Mouse (Mus musculus) stomach, embryonic 14.5 days (tissue): ENCODE results near the gene Barhl1. TPM values are rescaled to one million over a fixed set of nuclear protein-coding genes. Genes with fewer than 3 reads are reported as not detected.

Experiments used
- ATAC-seq: fragments of 200-750 bp; cut with Nextera tagmentation; 2 replicates; pipeline ENCODE4 v1.8.0; 2017; ENCODE audit warnings: low read depth, moderate TSS enrichment; ENCODE audit not compliant: insufficient number of reproducible peaks, insufficient read depth, low FRiP score
- H3K27ac ChIP-seq: fragments of 300-500 bp; sonication (generic); 2 replicates; pipeline ENCODE4 v1.5.1; 2014; ENCODE audit warnings: mild to moderate bottlenecking, low read length, moderate library complexity, mixed read lengths
- H3K27me3 ChIP-seq: fragments of 300-500 bp; sonication (generic); 2 replicates; pipeline ENCODE4 v1.6.1; 2014; ENCODE audit warnings: low read length, control low read depth, mixed read lengths; ENCODE audit not compliant: control insufficient read depth, insufficient read depth
- H3K36me3 ChIP-seq: fragments of 300-500 bp; sonication (generic); 2 replicates; pipeline ENCODE4 v1.6.1; 2014; ENCODE audit warnings: mild to moderate bottlenecking, control low read depth, low read length, moderate library complexity, mixed read lengths; ENCODE audit not compliant: control insufficient read depth, insufficient read depth
- H3K4me1 ChIP-seq: fragments of 300-500 bp; sonication (generic); 2 replicates; pipeline ENCODE4 v1.6.1; 2014; ENCODE audit warnings: low read length, control low read depth, mixed read lengths; ENCODE audit not compliant: control insufficient read depth, insufficient read depth
- H3K4me2 ChIP-seq: fragments of 300-500 bp; sonication (generic); replicated peaks from 2 replicates; pipeline ENCODE4 v1.6.1; 2014; ENCODE audit warnings: low read depth, low read length, control low read depth
- H3K4me3 ChIP-seq: fragments of 300-500 bp; sonication (generic); 2 replicates; pipeline ENCODE4 v1.5.1; 2014; ENCODE audit warnings: low read depth, low read length, control low read depth
- H3K9ac ChIP-seq: fragments of 300-500 bp; sonication (generic); replicated peaks from 2 replicates; pipeline ENCODE4 v1.6.1; 2014; ENCODE audit warnings: low read depth, mild to moderate bottlenecking, control low read depth, low read length, moderate library complexity, mixed read lengths
- H3K9me3 ChIP-seq: fragments of 300-500 bp; sonication (generic); 2 replicates; pipeline ENCODE4 v1.6.1; 2016; ENCODE audit warnings: low read depth, low read length, control low read depth; ENCODE audit not compliant: control insufficient read depth
- WGBS: fragments of 180-500 bp; shearing (Covaris S2); extraction: QIAGEN DNeasy Blood & Tissue Kit; methylation state at CpG from one replicate; pipeline ENCODE4 v1.1.7; 2014; 5-methylcytosine and 5-hydroxymethylcytosine counted together
- polyA plus RNA-seq: library from polyadenylated mRNA; unstranded; fragments of >200 nt; fragmentation: Nextera tagmentation; extraction: Ambion mirVana; gene quantifications from 2 replicates; pipeline ENCODE4 v1.2.1, GENCODE M21; 2014

Barhl1 gene
- 0.12 TPM in 1 of 2 replicates, not detected in the other for polyA plus RNA-seq

GRCm38 (mm10) chr2:28916513-28916865 lies at the start of gene Barhl1:
TSS of gene Barhl1 (minus strand) at chr2:28916668.
- Histone ChIP-seq H3K4me3 (0 out of 2 replicates have a peak within 1 kb of the TSS, but pooled peaks have one; percentile 2), H3K36me3 (no peaks in the 10 kb centered on the region), H3K9ac (no peak within 1 kb of the TSS), H3K9me3 (no peaks in the 10 kb centered on the region), H3K27me3 (peaks cover 69% of the 10 kb centered on the region), H3K4me2 (no peak within 1 kb of the TSS), H3K4me1 (no peaks in the 10 kb centered on the region), H3K27ac (no peak within 1 kb of the TSS)
- no peak for ATAC-seq
- WGBS: 3% methylated on average over 18 of the region's 18 CpGs

- no peak for ATAC-seq
- no peak overlapping the region for H3K4me2 ChIP-seq
- no peak overlapping the region for H3K27ac ChIP-seq
- H3K4me3 ChIP-seq: no peak overlapping the region
- H3K9ac ChIP-seq: no peak overlapping the region
- H3K27me3 ChIP-seq: no peaks in the 10 kb centered on the region
- no peaks in the 10 kb centered on the region for H3K9me3 ChIP-seq
- WGBS: 69% methylated on average over 6 of the region's 6 CpGs
- H3K36me3 ChIP-seq: no peaks in the 10 kb centered on the region
- no peaks in the 10 kb centered on the region for H3K4me1 ChIP-seq
These were observed 47.1 kb upstream of the Barhl1 start for GRCm38 (mm10) chr2:28963565-28963964.

- Histone ChIP-seq H3K4me3 (no peak overlapping the region), H3K27ac (no peak overlapping the region), H3K4me1 (no peaks in the 10 kb centered on the region), H3K9ac (no peak overlapping the region), H3K36me3 (no peaks in the 10 kb centered on the region), H3K27me3 (no peaks in the 10 kb centered on the region), H3K4me2 (no peak overlapping the region), H3K9me3 (no peaks in the 10 kb centered on the region)
- no peak for ATAC-seq
- 62% methylated on average over 5 of the region's 5 CpGs for WGBS
These were observed 45.2 kb upstream of the Barhl1 start for GRCm38 (mm10) chr2:28961636-28962035.

GRCm38 (mm10) chr2:28961024-28961585 lies 44.6 kb upstream of the Barhl1 start:
- no peak for ATAC-seq
- Histone ChIP-seq H3K4me2 (no peak overlapping the region), H3K4me3 (no peak overlapping the region), H3K9ac (no peak overlapping the region), H3K4me1 (no peaks in the 10 kb centered on the region), H3K27ac (no peak overlapping the region), H3K27me3 (no peaks in the 10 kb centered on the region), H3K9me3 (no peaks in the 10 kb centered on the region), H3K36me3 (no peaks in the 10 kb centered on the region)
- 80% methylated on average over 15 of the region's 15 CpGs for WGBS

GRCm38 (mm10) chr2:28956874-28957273 lies 40.4 kb upstream of the Barhl1 start:
- WGBS: 76% methylated on average over 4 of the region's 4 CpGs
- H3K27me3 ChIP-seq: no peaks in the 10 kb centered on the region

GRCm38 (mm10) chr2:28954595-28954994 lies 38.1 kb upstream of the Barhl1 start:
- no peak for ATAC-seq
- H3K27me3 ChIP-seq: no peaks in the 10 kb centered on the region

More at GRCm38 (mm10) chr2:28956874-28957273, 40.4 kb upstream of the Barhl1 start:
- Histone ChIP-seq H3K27ac (no peak overlapping the region), H3K4me2 (no peak overlapping the region), H3K4me3 (no peak overlapping the region), H3K4me1 (no peaks in the 10 kb centered on the region), H3K9me3 (no peaks in the 10 kb centered on the region), H3K36me3 (no peaks in the 10 kb centered on the region), H3K9ac (no peak overlapping the region)
- ATAC-seq: no peak

GRCm38 (mm10) chr2:28952981-28953380 lies 36.5 kb upstream of the Barhl1 start:
- no peak overlapping the region for H3K4me2 ChIP-seq
- H3K4me3 ChIP-seq: no peak overlapping the region
- no peak overlapping the region for H3K9ac ChIP-seq
- H3K9me3 ChIP-seq: no peaks in the 10 kb centered on the region
- no peak for ATAC-seq
- no peak overlapping the region for H3K27ac ChIP-seq
- no peaks in the 10 kb centered on the region for H3K27me3 ChIP-seq
- no peaks in the 10 kb centered on the region for H3K36me3 ChIP-seq
- H3K4me1 ChIP-seq: no peaks in the 10 kb centered on the region
- WGBS: 26% methylated on average over 8 of the region's 8 CpGs

More at GRCm38 (mm10) chr2:28954595-28954994, 38.1 kb upstream of the Barhl1 start:
- whole genome bisulfite sequencing: 85% methylated on average over 9 of the region's 9 CpGs
- no peak overlapping the region for H3K4me2 ChIP-seq
- no peak overlapping the region for H3K27ac ChIP-seq
- H3K4me3 ChIP-seq: no peak overlapping the region
- no peak overlapping the region for H3K9ac ChIP-seq
- no peaks in the 10 kb centered on the region for H3K36me3 ChIP-seq
- H3K4me1 ChIP-seq: no peaks in the 10 kb centered on the region
- no peaks in the 10 kb centered on the region for H3K9me3 ChIP-seq

- Histone ChIP-seq H3K9me3 (no peaks in the 10 kb centered on the region), H3K4me2 (no peak overlapping the region), H3K9ac (no peak overlapping the region), H3K27ac (no peak overlapping the region), H3K27me3 (no peaks in the 10 kb centered on the region), H3K4me1 (no peaks in the 10 kb centered on the region), H3K36me3 (no peaks in the 10 kb centered on the region), H3K4me3 (no peak overlapping the region)
- ATAC-seq: no peak
- 79% methylated on average over 3 of the region's 3 CpGs for WGBS
These were observed 29.8 kb upstream of the Barhl1 start for GRCm38 (mm10) chr2:28946312-28946711.

GRCm38 (mm10) chr2:28945388-28945787 lies 28.9 kb upstream of the Barhl1 start:
- Histone ChIP-seq H3K27ac (no peak overlapping the region), H3K4me2 (no peak overlapping the region), H3K4me3 (no peak overlapping the region), H3K27me3 (no peaks in the 10 kb centered on the region), H3K9ac (no peak overlapping the region), H3K9me3 (no peaks in the 10 kb centered on the region), H3K36me3 (no peaks in the 10 kb centered on the region), H3K4me1 (no peaks in the 10 kb centered on the region)
- whole genome bisulfite sequencing: 68% methylated on average over 6 of the region's 6 CpGs
- ATAC-seq: no peak
